ENCODE assay signal across 8 mouse cellular contexts in the genomic region with DNA sequence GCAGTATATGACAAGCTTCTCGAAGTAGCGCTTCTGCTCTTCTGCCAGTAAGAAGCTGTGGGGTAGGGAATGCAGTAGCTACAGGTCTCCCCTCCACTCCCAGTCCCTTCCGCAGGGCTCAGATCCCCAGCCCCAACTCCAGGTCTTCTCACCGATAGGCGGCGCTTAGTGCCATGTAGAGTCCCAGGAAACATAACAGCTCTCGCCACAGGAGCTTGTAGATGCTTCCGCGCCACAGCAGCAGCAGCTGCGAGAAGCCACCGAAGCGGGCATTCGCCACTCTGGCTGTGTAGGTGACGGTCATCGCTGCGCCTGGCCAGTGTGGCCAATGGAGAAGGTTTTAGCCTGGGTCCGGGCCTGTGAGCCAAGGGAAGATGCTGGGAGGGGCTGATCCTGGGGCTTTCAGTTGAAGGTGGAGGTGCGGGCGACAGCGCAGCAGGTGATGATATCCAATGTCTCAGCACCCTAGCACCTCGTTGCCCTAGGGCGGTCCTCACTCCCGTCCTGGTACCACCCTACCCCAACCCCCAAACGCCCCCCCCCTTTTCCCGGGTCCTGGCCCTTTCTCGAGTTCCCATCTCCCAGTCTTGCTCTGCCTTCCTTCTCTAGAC. TPM values are rescaled to one million over a fixed set of nuclear protein-coding genes. Genes with fewer than 3 reads are reported as not detected.
DNase-seq lines count a peak whose midpoint lies in the region; ATAC-seq lines count a peak whose summit lies in the region.

No protein-coding gene starts in this region.

- peak; percentile 56; the same call in 1 of the 2 replicates for ATAC-seq in forebrain, embryonic 11.5 days (replicated peaks; ENCODE audit: low FRiP score)
- peak; percentile 80 for ATAC-seq in hindbrain, embryonic 13.5 days (ENCODE audit: low FRiP score)

- peak overlapping the region; percentile 64 for H3K4me2 ChIP-seq in forebrain, embryonic 11.5 days (ENCODE audit: low read depth, low read length, severe bottlenecking)
- peak overlapping the region; percentile 66 for H3K4me2 ChIP-seq in hindbrain, embryonic 13.5 days

- H3K9me3 ChIP-seq in forebrain, embryonic 11.5 days (ENCODE audit: control insufficient read depth, low read length) = no peaks in the 10 kb centered on the region
- no peaks in the 10 kb centered on the region for H3K9me3 ChIP-seq in hindbrain, embryonic 13.5 days

- WGBS in forebrain, embryonic 11.5 days = 7% methylated on average over 25 of the region's 26 CpGs
- WGBS in hindbrain, embryonic 13.5 days = 5% methylated on average over 25 of the region's 26 CpGs

- 0 out of 2 replicates have a peak, but pooled peaks cover 1% of the 10 kb centered on the region for H3K4me1 ChIP-seq in forebrain, embryonic 11.5 days (replicated peaks; ENCODE audit: control insufficient read depth, insufficient read depth, low read length)
- peaks cover 6% of the 10 kb centered on the region for H3K4me1 ChIP-seq in hindbrain, embryonic 13.5 days (replicated peaks)

- no peak overlapping the region for H3K27ac ChIP-seq in forebrain, embryonic 11.5 days (ENCODE audit: low read depth, low read length)
- H3K27ac ChIP-seq in hindbrain, embryonic 13.5 days = no peak overlapping the region

- peak overlapping the region; percentile 46; the same call in 1 of the 2 replicates for H3K9ac ChIP-seq in forebrain, embryonic 11.5 days (ENCODE audit: low read length)
- peak overlapping the region; percentile 67 for H3K9ac ChIP-seq in hindbrain, embryonic 13.5 days

- no peaks in the 10 kb centered on the region; the same call in 1 of the 2 replicates for H3K36me3 ChIP-seq in forebrain, embryonic 11.5 days (ENCODE audit: control insufficient read depth, insufficient read depth, low read length)
- H3K36me3 ChIP-seq in hindbrain, embryonic 13.5 days = peaks cover 14% of the 10 kb centered on the region

- DNase-seq in ES-CJ7 (ENCODE audit: low read depth, low spot score) = peak; percentile 97
- DNase-seq in c-Kit-positive CD71-positive TER-119-negative erythroid progenitor cells, embryonic 14.5 days (ENCODE audit: low read depth) = peak; percentile 60
- DNase-seq in forebrain, embryonic 11.5 days (ENCODE audit: low spot score) = peak; percentile 88
- DNase-seq in layer of hippocampus, postnatal 36 days = peak; percentile 63 to 75
- DNase-seq in lung, postnatal 14 days = peak; percentile 79
- peak; percentile 92 for DNase-seq in retina, postnatal 1 day
- DNase-seq in thymus, postnatal 36 days = peak; percentile 83

- H3K27me3 ChIP-seq in forebrain, embryonic 11.5 days (ENCODE audit: control insufficient read depth, insufficient read depth, low read length) = peaks cover 16% of the 10 kb centered on the region
- H3K27me3 ChIP-seq in hindbrain, embryonic 13.5 days = peaks cover 60% of the 10 kb centered on the region

- H3K4me3 ChIP-seq in forebrain, embryonic 11.5 days (ENCODE audit: low read depth, low read length) = peak overlapping the region; percentile 22
- peak overlapping the region; percentile 38 for H3K4me3 ChIP-seq in hindbrain, embryonic 13.5 days

RNA-seq across cellular contexts. Expression of a gene that starts 1.0 kb away (rescaled TPM):
- polyA plus RNA-seq in forebrain, embryonic 11.5 days (2014; fragmentation: Nextera tagmentation; extraction: Ambion mirVana) = not detected in 2 replicates
- polyA plus RNA-seq in hindbrain, embryonic 13.5 days (2015; fragmentation: Nextera tagmentation; extraction: Ambion mirVana) = not detected in 2 replicates
- total RNA-seq in layer of hippocampus, postnatal 36 days (2021) = not detected

RNA-seq across cellular contexts. Expression of a gene that starts 11.7 kb away (rescaled TPM):
- polyA plus RNA-seq in forebrain, embryonic 11.5 days (2014; fragmentation: Nextera tagmentation; extraction: Ambion mirVana) = 118 and 127 TPM in 2 replicates
- 151 and 157 TPM in 2 replicates for polyA plus RNA-seq in hindbrain, embryonic 13.5 days (2015; fragmentation: Nextera tagmentation; extraction: Ambion mirVana)
- total RNA-seq in layer of hippocampus, postnatal 36 days (2021) = 100 to 1,000 TPM; 120 to 121 TPM

RNA-seq across cellular contexts. Expression of a gene that starts 13.3 kb away (rescaled TPM):
- polyA plus RNA-seq in forebrain, embryonic 11.5 days (2014; fragmentation: Nextera tagmentation; extraction: Ambion mirVana) = 170 and 172 TPM in 2 replicates
- 139 and 141 TPM in 2 replicates for polyA plus RNA-seq in hindbrain, embryonic 13.5 days (2015; fragmentation: Nextera tagmentation; extraction: Ambion mirVana)
- total RNA-seq in layer of hippocampus, postnatal 36 days (2021) = 100 to 1,000 TPM; 133 to 136 TPM

RNA-seq across cellular contexts. Expression of a gene that starts 22.9 kb away (rescaled TPM):
- polyA plus RNA-seq in forebrain, embryonic 11.5 days (2014; fragmentation: Nextera tagmentation; extraction: Ambion mirVana) = 14.8 and 15.5 TPM in 2 replicates
- polyA plus RNA-seq in hindbrain, embryonic 13.5 days (2015; fragmentation: Nextera tagmentation; extraction: Ambion mirVana) = 25.1 and 25.5 TPM in 2 replicates
- total RNA-seq in layer of hippocampus, postnatal 36 days (2021) = 1 to 10 TPM; 7.8 to 9.7 TPM

RNA-seq across cellular contexts. Expression of a gene that starts 23.4 kb away (rescaled TPM):
- polyA plus RNA-seq in forebrain, embryonic 11.5 days (2014; fragmentation: Nextera tagmentation; extraction: Ambion mirVana) = 19.9 and 27.2 TPM in 2 replicates
- 48.8 and 54.7 TPM in 2 replicates for polyA plus RNA-seq in hindbrain, embryonic 13.5 days (2015; fragmentation: Nextera tagmentation; extraction: Ambion mirVana)
- total RNA-seq in layer of hippocampus, postnatal 36 days (2021) = 100 to 1,000 TPM; 147 to 149 TPM
